Mouse (Mus musculus): ENCODE results near the gene Slc25a36.

The Slc25a36 gene

DNA sequence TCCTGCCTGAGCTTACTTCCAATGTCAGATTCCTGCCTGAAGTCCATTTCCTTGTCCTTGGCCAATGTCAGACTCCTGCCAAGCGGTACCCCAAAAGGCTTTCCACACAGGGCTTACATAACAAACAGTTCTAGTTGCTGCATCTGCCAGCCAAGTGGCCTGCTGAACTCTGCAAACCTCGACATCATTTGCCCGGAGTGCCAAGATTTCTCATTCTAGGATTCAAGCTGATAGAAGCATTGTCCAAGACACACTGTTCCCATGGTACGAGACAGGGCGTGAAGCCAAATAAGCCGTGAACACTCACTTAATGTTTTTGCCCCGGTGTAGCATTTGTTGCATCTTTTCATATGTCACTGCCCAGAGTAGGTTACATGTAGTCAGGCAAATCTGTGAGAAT is 74.3 kb downstream of the Slc25a36 start:
- DNase-seq, result no peak

DNA sequence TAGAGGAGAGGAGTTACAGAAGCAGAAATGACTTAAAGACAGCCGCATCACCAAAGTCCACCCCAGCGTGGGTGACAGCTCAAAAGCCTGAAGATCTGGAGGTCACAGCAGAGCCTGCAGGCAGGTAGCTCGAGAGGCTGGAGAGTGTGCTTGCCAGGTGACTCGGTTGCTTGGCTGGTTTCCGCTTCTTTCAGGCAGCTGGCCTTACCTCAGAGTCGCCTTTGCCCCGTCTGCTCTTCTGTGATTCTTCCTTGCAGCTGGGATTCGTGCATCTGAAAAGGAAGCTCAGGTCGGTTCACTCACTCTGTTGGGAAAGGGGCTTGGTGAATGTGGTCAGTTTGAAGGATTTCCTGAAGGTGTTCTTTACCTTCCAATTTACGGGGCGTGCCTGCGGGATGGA is 83.6 kb downstream of the Slc25a36 start:
- DNase-seq, result no peak

DNA sequence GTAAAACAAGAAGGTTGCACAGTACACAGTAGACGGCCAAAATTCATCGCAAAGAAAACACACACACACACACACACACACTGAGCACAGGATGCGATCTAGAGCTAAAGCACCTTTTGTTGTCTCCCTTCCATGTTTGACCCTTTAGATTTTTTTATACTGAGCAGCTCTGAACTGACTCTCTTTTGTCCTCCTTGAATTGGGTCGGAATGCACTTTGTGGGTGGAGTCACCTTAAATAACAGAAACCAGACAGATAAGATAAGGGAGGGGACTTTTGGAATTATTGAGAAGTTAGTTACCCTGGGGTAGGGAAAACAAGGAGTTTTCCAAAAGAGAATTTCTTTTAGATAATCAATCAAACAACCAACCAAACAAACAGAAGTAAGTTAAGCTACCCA is 85.0 kb downstream of the Slc25a36 start:
- DNase-seq, result no peak
